Mouse (Mus musculus): Measurements from ENCODE around the gene Hist1h2ai. TPM values are rescaled to one million over a fixed set of nuclear protein-coding genes. Genes with fewer than 3 reads are reported as not detected.
"Not testable (repeated sequence)": the region's sequence is repeated elsewhere in the genome, so short reads cannot be mapped to it uniquely, and the experiment has no call there.

Hist1h2ai gene
- polyA plus RNA-seq, 1 experiment from 2014 or later, result 21.4 TPM

DNA sequence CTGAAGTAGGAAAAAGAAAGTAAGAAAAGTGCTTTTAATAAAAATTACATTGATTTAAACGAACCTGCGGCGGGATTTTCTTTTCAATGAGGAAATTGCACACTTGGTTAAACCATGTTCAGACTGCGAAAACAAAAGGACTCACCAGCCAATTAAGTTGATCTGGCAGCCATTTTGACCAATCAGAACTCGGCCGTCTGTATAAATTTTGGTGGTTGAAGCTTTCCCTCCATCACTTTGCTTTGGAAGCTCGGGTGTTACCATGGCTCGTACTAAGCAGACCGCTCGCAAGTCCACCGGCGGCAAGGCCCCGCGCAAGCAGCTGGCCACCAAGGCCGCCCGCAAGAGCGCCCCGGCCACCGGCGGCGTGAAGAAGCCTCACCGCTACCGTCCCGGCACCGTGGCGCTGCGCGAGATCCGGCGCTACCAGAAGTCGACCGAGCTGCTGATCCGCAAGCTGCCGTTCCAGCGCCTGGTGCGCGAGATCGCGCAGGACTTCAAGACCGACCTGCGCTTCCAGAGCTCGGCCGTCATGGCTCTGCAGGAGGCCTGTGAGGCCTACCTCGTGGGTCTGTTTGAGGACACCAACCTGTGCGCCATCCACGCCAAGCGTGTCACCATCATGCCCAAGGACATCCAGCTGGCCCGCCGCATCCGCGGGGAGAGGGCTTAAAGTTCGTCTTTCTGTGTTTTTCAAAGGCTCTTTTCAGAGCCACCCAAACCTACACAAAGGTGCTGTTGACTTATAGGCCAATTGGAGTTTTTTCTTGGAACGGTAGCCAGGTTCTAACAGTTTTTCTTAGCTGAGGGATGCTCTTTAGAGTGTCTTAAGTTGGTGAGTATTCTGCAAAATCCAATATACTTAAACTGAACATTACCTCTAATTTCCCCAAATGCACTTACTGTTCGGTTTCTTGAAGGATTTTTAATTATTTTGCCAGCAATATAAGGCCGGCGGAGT is 1.5 kb downstream of the Hist1h2ai start, which contains the start of gene Hist1h3h:
Gene Hist1h3h (plus strand): TSS at position 263 of the 961 bp plus-strand sequence.
- not testable (repeated sequence) for H3K9me3 ChIP-seq, H3K27me3 ChIP-seq, H3K36me3 ChIP-seq
- H3K4me3 ChIP-seq, result peak within 1 kb of the TSS; percentile 48
- peak within 1 kb of the TSS; percentile 94 for H3K27ac ChIP-seq (replicated peaks)
- H3K4me2 ChIP-seq (replicated peaks), result peak within 1 kb of the TSS; percentile 85
- H3K9ac ChIP-seq (replicated peaks), result peak within 1 kb of the TSS; percentile 73
- under 1% methylated on average over 24 of the region's 56 CpGs for WGBS
- H3K4me1 ChIP-seq, result peaks cover 28% of the 10 kb centered on the region
- peak; percentile 50 for ATAC-seq (ENCODE audit: low FRiP score, low read depth)

DNA sequence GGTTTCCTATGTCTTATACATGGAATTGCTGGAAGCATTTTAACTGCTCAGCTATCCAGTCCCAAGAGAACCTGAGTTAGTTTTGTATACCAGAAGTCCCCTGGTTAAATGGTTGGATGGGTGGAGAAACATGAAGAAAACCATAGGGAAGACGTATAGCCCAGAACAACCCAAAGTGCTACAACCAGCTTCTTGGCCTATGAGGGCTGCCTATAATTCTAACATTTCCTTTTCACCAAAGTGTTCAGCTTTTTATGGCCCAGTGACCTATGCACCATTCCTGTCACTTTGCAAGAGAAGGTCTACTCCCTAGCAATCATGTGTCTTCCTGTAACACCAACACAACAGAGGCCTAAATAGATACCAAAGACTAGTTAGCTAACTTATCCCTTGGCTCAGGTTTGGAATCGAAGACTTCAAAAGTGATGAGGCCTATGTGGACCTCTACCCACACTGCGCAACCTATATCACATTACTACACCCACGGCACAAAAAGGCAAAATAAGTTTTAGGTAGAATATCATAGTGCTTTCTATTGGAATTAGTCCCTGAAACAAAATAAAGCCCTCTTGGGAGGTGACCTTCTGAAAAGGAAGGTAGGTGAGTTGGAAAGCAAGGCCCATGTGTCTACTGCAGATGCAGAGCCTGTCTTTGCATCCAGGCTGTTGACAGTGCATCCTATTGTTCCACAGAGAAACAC is 2.3 kb downstream of the Hist1h2ai start:
- WGBS, result 59% methylated on average over 4 of the region's 4 CpGs
- peak overlapping the region; percentile 83 for H3K27ac ChIP-seq (replicated peaks)

DNA sequence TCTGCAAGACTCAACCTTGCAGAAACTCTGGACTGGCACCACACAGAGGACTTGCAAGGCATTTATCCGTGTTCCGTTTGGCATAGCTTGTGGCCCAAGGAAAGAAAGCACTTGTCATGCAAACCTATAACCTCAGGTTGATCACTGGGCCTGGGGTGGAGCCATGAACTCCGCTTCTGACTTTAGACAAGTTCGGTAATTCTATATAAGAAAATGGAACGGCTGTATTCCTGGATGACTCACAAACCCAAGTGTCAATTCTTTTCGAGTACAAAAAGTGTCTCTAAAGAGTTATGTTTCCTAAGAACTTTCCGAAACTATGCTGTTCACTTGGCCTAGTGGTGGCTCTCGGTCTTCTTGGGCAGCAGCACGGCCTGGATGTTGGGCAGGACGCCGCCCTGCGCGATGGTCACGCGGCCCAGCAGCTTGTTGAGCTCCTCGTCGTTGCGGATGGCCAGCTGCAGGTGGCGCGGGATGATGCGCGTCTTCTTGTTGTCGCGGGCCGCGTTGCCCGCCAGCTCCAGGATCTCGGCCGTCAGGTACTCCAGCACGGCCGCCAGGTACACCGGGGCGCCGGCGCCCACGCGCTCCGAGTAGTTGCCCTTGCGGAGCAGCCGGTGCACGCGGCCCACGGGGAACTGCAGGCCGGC is 5.0 kb downstream of the Hist1h2ai start:
- H3K27me3 ChIP-seq, H3K9me3 ChIP-seq, H3K36me3 ChIP-seq: not testable (repeated sequence)
- H3K4me2 ChIP-seq (replicated peaks), result peak overlapping the region; percentile 57
- peaks cover 23% of the 10 kb centered on the region for H3K4me1 ChIP-seq
- peak overlapping the region; percentile 42 for H3K4me3 ChIP-seq
- peak overlapping the region; percentile 65 for H3K9ac ChIP-seq (replicated peaks)
- H3K27ac ChIP-seq (replicated peaks), result peak overlapping the region; percentile 91
- ATAC-seq (ENCODE audit: low FRiP score, low read depth), result peak; percentile 8; the same call in 1 of the 2 replicates
- WGBS, result 2% methylated on average over 21 of the region's 44 CpGs

More for the DNA sequence above, 2.3 kb downstream of the Hist1h2ai start:
- Histone ChIP-seq H3K4me1 (peaks cover 31% of the 10 kb centered on the region), H3K4me3 (peak overlapping the region; percentile 46), H3K9ac (replicated peaks) (peak overlapping the region; percentile 64), H3K9me3 (no peaks in the 10 kb centered on the region), H3K27me3 (no peaks in the 10 kb centered on the region), H3K36me3 (no peaks in the 10 kb centered on the region), H3K4me2 (replicated peaks) (peak overlapping the region; percentile 64)
- ATAC-seq (ENCODE audit: low FRiP score, low read depth), result no peak

DNA sequence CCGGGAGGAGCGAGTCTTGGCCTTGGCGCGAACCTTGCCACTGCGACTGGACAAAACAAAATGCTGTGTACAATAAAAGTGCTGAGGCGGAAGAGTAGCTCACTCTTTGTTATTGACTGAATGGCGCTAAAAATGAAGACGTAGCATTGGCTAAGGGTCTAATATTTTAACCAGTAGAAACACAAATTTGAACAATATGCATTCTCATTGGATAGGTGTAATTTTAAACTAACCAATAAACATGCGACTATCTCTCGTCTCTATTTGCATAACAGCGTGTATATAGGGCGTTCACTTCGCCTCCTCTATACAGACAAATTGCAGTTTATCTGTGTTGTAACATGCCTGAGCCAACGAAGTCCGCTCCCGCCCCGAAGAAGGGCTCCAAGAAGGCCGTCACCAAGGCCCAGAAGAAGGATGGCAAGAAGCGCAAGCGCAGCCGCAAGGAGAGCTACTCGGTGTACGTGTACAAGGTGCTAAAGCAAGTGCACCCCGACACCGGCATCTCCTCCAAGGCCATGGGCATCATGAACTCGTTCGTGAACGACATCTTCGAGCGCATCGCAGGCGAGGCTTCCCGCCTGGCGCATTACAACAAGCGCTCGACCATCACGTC is 5.6 kb downstream of the Hist1h2ai start, which contains the start of gene Hist1h2bm:
Gene Hist1h2bm (plus strand): TSS at position 288 of the 616 bp plus-strand sequence.
- Histone ChIP-seq H3K27ac (replicated peaks) (peak within 1 kb of the TSS; percentile 91), H3K4me2 (replicated peaks) (peak within 1 kb of the TSS; percentile 57), H3K4me3 (peak within 1 kb of the TSS; percentile 42), H3K9ac (replicated peaks) (peak within 1 kb of the TSS; percentile 65), H3K4me1 (peaks cover 22% of the 10 kb centered on the region)
- H3K9me3 ChIP-seq, H3K36me3 ChIP-seq, H3K27me3 ChIP-seq: not testable (repeated sequence)
- under 1% methylated on average over 37 of the region's 37 CpGs for WGBS
- peak; percentile 96 for ATAC-seq (ENCODE audit: low FRiP score, low read depth)

DNA sequence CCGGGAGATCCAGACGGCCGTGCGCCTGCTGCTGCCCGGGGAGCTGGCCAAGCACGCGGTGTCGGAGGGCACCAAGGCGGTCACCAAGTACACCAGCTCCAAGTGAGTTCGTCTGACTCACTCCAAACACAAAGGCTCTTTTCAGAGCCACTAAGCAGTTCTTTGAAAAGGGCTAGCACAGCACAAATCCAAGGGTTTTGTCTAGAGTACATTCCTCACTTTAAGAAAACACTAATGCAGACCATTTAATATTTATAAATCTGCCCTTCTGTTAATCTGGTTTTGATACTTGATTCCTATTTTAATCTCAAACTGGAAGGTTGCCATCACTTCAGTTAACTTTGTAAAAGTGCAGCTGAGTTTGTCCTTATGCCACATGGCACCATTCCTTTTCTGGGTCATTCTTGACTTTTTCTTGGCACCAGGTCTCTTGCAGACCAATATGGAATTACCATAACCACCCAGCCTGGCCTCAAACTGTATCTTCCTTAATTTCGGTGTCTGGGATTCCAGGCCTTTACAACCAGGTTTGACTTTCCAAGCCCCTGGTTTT is 6.2 kb downstream of the Hist1h2ai start:
- H3K4me2 ChIP-seq (replicated peaks), result peak overlapping the region; percentile 57
- no peaks in the 10 kb centered on the region for H3K36me3 ChIP-seq
- peak overlapping the region; percentile 42 for H3K4me3 ChIP-seq
- WGBS, result 3% methylated on average over 11 of the region's 11 CpGs
- peak; percentile 44 for ATAC-seq (ENCODE audit: low FRiP score, low read depth)
- H3K4me1 ChIP-seq, result peaks cover 20% of the 10 kb centered on the region
- H3K9me3 ChIP-seq, result no peaks in the 10 kb centered on the region
- peak overlapping the region; percentile 62 for H3K9ac ChIP-seq (replicated peaks)
- H3K27me3 ChIP-seq, result no peaks in the 10 kb centered on the region
- H3K27ac ChIP-seq (replicated peaks), result peak overlapping the region; percentile 91

DNA sequence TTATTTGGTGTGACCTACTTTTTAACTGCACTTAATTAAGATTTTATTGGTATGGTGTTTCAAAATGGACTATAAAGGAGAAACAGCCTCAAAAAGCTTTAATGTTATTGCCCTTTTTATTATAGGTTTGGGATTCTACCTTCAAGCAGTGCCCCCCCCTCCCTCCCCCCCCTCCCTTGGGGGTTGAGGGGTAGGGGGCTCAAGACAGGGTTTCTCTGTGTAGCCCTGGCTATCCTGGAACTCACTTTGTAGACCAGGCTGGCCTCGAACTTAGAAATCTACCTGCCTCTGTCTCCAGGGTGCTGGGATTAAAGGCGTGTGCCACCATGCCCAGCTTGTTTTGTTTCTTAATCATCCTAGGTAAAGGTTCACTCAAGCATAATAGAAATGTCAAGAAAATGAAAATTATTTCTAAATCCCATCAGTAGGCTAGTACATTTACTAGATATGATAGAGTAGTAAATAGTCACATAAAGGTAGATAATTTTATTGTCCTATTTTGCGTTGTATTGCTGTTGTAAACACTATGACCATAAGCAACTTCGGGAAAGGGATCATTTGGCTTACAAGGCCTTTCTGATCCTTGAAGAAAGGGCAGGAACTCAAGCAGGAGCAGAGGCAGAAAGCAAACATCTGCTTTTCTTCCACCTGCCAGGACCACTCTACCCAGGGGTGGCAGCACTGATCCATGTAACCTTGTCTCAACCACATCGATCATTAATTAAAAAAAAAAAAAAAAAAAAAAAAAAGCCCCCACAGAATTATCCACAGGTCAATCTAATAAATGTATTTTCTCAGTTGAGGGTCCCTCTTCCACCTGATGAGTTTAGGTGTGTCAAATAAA is 7.0 kb downstream of the Hist1h2ai start:
- no peak for ATAC-seq (ENCODE audit: low FRiP score, low read depth)
- 27% methylated on average over 5 of the region's 5 CpGs for WGBS
- peak overlapping the region; percentile 57 for H3K4me2 ChIP-seq (replicated peaks)
- peak overlapping the region; percentile 91 for H3K27ac ChIP-seq (replicated peaks)
- H3K4me3 ChIP-seq, result no peak overlapping the region
- no peaks in the 10 kb centered on the region for H3K36me3 ChIP-seq
- no peak overlapping the region; the same call in 1 of the 2 replicates for H3K9ac ChIP-seq (replicated peaks)
- peaks cover 25% of the 10 kb centered on the region for H3K4me1 ChIP-seq
- no peaks in the 10 kb centered on the region for H3K9me3 ChIP-seq
- H3K27me3 ChIP-seq, result no peaks in the 10 kb centered on the region

DNA sequence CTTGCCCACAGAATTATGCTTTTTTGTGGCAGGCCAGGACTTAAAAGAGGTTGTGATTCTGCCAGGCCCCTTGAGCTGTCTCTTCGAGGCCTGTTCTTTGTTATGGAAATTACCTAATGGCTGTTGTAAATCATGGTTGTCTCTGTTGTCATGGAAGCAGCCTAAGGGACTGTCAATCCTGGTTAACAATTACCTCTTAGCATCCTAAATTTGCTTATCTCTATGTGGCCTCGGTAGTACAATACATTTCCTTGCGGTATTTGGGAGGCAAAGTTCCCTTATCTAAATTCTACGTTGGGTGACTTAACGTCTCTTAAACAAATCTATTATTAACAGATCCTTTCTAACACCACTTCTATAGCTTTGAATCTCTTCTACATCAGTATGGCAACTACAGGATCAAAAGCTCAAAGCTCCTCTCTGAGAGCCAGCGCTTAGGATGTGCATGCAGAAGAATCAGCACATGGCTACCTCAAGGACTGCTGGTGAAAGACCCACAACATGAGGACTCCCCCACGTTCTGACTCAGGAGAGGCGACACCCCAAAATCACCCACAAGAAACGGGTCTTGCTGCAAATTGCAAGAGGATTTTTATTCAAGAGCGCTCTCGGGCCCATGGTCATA is 11.8 kb downstream of the Hist1h2ai start:
- H3K36me3 ChIP-seq, result no peaks in the 10 kb centered on the region
- H3K4me1 ChIP-seq, result peaks cover 9% of the 10 kb centered on the region; the same call in 1 of the 2 replicates
- WGBS, result 22% methylated on average over 11 of the region's 11 CpGs
- no peak overlapping the region for H3K4me2 ChIP-seq (replicated peaks)
- no peak overlapping the region for H3K9ac ChIP-seq (replicated peaks)
- H3K9me3 ChIP-seq, result no peaks in the 10 kb centered on the region
- peak; percentile 88 for ATAC-seq (ENCODE audit: low FRiP score, low read depth)
- no peak overlapping the region for H3K4me3 ChIP-seq
- H3K27ac ChIP-seq (replicated peaks), result peak overlapping the region; percentile 62
- H3K27me3 ChIP-seq, result no peaks in the 10 kb centered on the region

DNA sequence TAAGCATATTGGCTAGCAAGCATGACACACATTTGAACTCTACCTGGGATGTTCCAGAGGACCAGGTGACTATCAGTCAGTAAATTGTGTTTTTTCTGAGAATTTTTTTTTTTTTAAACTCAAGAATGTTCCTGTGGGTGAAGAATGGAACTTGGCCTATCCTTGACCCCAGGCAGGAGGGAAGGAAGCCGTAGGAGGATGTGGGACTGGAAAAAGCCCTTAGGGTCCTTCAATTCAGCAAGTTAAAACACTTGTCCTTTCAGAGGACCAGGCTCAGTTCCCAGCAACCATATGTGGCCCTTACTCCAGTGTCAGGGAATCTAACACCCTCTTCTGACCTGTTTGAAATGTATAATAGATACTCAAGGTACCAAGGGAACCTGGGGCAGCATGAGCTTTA is 13.3 kb downstream of the Hist1h2ai start:
- WGBS, result 80% methylated on average over 1 of the region's 1 CpGs

DNA sequence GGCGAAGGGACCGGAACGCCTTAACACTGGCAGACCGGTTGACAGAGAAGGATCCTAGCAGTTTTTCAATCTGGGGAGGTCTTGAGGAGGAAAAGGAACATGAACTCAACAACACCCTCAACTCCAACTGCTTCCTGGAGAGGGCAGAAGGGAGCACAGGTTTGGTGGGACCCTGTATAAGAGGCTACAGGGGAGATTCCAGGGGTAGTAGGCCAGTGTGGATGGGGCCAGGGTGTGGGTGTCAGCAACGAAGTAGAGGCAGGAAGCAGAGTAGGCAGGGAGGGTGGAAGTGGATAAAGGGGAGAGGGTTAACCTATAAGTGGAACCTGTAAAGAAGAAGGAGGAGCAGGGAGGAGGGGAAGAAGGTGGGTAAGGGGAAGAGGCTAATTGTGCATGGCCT is 17.2 kb downstream of the Hist1h2ai start:
- H3K9ac ChIP-seq (replicated peaks), result no peak overlapping the region
- no peaks in the 10 kb centered on the region for H3K27me3 ChIP-seq
- no peaks in the 10 kb centered on the region for H3K36me3 ChIP-seq
- no peak overlapping the region for H3K4me3 ChIP-seq
- H3K4me2 ChIP-seq (replicated peaks), result no peak overlapping the region
- 62% methylated on average over 5 of the region's 5 CpGs for WGBS
- H3K9me3 ChIP-seq, result no peaks in the 10 kb centered on the region
- H3K4me1 ChIP-seq, result peaks cover 5% of the 10 kb centered on the region; the same call in 1 of the 2 replicates
- H3K27ac ChIP-seq (replicated peaks), result peak overlapping the region; percentile 98
- ATAC-seq (ENCODE audit: low FRiP score, low read depth), result peak; percentile 16; the same call in 1 of the 2 replicates

More for the DNA sequence above, 13.3 kb downstream of the Hist1h2ai start:
- H3K36me3 ChIP-seq, result no peaks in the 10 kb centered on the region
- H3K9ac ChIP-seq (replicated peaks), result no peak overlapping the region
- no peaks in the 10 kb centered on the region for H3K9me3 ChIP-seq
- H3K4me1 ChIP-seq, result peaks cover 12% of the 10 kb centered on the region; the same call in 1 of the 2 replicates
- no peak overlapping the region for H3K27ac ChIP-seq (replicated peaks)
- no peak for ATAC-seq (ENCODE audit: low FRiP score, low read depth)
- H3K4me2 ChIP-seq (replicated peaks), result no peak overlapping the region
- no peaks in the 10 kb centered on the region for H3K27me3 ChIP-seq
- H3K4me3 ChIP-seq, result no peak overlapping the region

All from midbrain, embryonic 12.5 days (tissue).